Mouse (Mus musculus): ENCODE data around the gene Mest. TPM values are rescaled to one million over a fixed set of nuclear protein-coding genes. Genes with fewer than 3 reads are reported as not detected.

Mest gene
- total and polyA plus RNA-seq, 3 experiments = 0.12 to 0.31 TPM; not detected in 1

DNA sequence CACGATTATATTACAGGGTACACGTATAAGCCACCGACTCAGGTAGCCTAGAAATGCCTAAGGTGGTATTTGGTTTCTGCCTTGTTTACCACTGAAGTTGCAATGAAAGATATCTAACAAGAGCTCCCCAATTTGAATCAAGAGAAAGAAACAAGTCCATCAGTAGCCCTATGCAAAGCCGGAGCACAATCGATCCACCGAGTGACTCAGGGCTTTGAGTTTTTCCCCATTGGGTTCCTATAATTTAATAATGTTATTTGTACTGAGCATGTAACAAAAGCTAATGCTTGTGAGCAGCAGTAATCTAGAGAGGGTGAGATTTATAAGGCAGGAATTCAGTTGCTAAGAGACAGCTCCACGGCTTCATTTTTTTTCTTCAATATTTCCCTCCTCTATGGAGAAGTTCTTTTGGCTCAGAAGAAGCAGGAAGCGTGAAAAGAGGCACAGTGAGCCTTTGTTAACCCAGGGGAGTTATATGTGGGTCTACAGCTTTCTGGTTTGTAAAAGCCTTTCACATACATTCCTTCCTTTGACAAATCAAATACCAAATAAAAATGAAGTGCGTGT, 48.5 kb upstream of the Mest start:
- peak; percentile 13 for DNase-seq (ENCODE audit: low read depth, low spot score)
- 0 out of 2 replicates have a peak overlapping the region, but pooled peaks have one; percentile 3 for H3K27ac ChIP-seq (ENCODE audit: control insufficient read depth, low read depth, low read length)
- no peaks in the 10 kb centered on the region for H3K79me2 ChIP-seq (ENCODE audit: control insufficient read depth, insufficient read depth, low read length, poor library complexity)
- TF ChIP-seq POLR2AphosphoS2 (IDR thresholded peaks at IDR 0.05; ENCODE audit: low read length) (no peak), CTCF (IDR thresholded peaks at IDR 0.05 in 2 of 3, conservative IDR thresholded peaks at IDR 0.05 in 1 of 3; ENCODE audit: control insufficient read depth in 1 of 3, insufficient read depth in 1 of 3, low read depth in 2 of 3, low read length in 3 of 3, poor library complexity in 1 of 3, severe bottlenecking in 1 of 3) (no peak), UBTF (IDR thresholded peaks at IDR 0.05; ENCODE audit: borderline replicate concordance, insufficient read depth, low read depth, low read length) (no peak), MAX (IDR thresholded peaks at IDR 0.05; ENCODE audit: low read length) (no peak), EP300 (IDR thresholded peaks at IDR 0.05; ENCODE audit: low read depth in 1 of 2, low read length in 2 of 2) (no peak), MYB (IDR thresholded peaks at IDR 0.05; ENCODE audit: low read depth, low read length) (no peak), CHD1 (IDR thresholded peaks at IDR 0.05; ENCODE audit: low read depth, low read length) (no peak), MAZ (IDR thresholded peaks at IDR 0.05; ENCODE audit: low read depth, low read length) (no peak), SMC3 (IDR thresholded peaks at IDR 0.05; ENCODE audit: low read depth, low read length) (no peak), SIN3A (IDR thresholded peaks at IDR 0.05; ENCODE audit: low read length) (no peak), ZMIZ1 (IDR thresholded peaks at IDR 0.05; ENCODE audit: low read depth, low read length) (no peak), KAT2A (conservative IDR thresholded peaks at IDR 0.05; ENCODE audit: low read depth, low read length) (no peak), POLR2AphosphoS5 (IDR thresholded peaks at IDR 0.05; ENCODE audit: borderline replicate concordance, low read depth, low read length) (no peak), MEF2A (IDR thresholded peaks at IDR 0.05; ENCODE audit: extremely low read depth, insufficient replicate concordance, low read depth, low read length, poor library complexity, severe bottlenecking) (no peak)
- no peaks in the 10 kb centered on the region for H3K9me3 ChIP-seq (replicated peaks; ENCODE audit: insufficient read depth, low read length)
- no peak overlapping the region for H3K9ac ChIP-seq (ENCODE audit: control insufficient read depth, low read depth, low read length, poor library complexity, severe bottlenecking)
- H3K36me3 ChIP-seq (ENCODE audit: control insufficient read depth in 1 of 2, insufficient read depth in 2 of 2, low read length in 2 of 2) = peaks cover 0 to 31% of the 10 kb centered on the region in 2 experiments; a peak in 2 of 4 replicates
- H3K4me3 ChIP-seq (ENCODE audit: control insufficient read depth in 1 of 2, insufficient read depth in 1 of 2, low read depth in 2 of 2, low read length in 2 of 2) = peak overlapping the region in 1 of 2 experiments; percentile 26; a peak in 1 of 4 replicates
- H3K4me1 ChIP-seq (ENCODE audit: control insufficient read depth in 1 of 2, insufficient read depth in 2 of 2, low read length in 2 of 2) = peaks cover 19 to 21% of the 10 kb centered on the region in 2 experiments
- no peaks in the 10 kb centered on the region for H3K27me3 ChIP-seq (ENCODE audit: control insufficient read depth in 1 of 2, insufficient read depth in 2 of 2, low read length in 2 of 2)

DNA sequence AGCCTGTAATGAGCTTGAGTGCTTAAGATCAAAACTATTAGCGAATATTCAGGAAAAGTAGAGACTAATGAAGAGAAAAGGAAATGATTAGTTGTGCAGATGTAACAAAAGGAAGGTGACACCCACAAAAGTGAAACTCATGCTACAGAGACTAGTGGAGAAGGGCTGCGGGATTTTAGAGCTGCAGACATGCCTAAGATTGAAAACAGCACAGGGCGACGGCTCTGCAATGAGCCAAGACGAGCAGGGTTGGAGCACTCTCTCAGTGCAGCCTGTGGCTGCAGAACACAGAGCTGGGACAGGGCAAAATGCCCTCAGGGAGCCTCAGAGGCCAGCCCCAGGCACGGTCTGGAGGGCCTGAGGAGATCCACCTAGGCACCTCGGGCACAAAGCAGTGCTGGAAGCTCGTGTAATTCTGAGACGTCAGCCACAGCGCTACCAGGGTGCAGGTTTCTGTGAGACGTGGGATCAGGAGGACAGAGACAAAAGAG, 48.0 kb upstream of the Mest start:
- Histone ChIP-seq H3K4me3 (ENCODE audit: control insufficient read depth in 1 of 2, insufficient read depth in 1 of 2, low read depth in 2 of 2, low read length in 2 of 2) (no peak overlapping the region), H3K9ac (ENCODE audit: control insufficient read depth, low read depth, low read length, poor library complexity, severe bottlenecking) (no peak overlapping the region), H3K27ac (ENCODE audit: control insufficient read depth, low read depth, low read length) (no peak overlapping the region), H3K27me3 (ENCODE audit: control insufficient read depth in 1 of 2, insufficient read depth in 2 of 2, low read length in 2 of 2) (no peaks in the 10 kb centered on the region), H3K36me3 (ENCODE audit: control insufficient read depth in 1 of 2, insufficient read depth in 2 of 2, low read length in 2 of 2) (peaks cover 0 to 31% of the 10 kb centered on the region in 2 experiments; a peak in 2 of 4 replicates), H3K4me1 (ENCODE audit: control insufficient read depth in 1 of 2, insufficient read depth in 2 of 2, low read length in 2 of 2) (peaks cover 20 to 21% of the 10 kb centered on the region in 2 experiments), H3K9me3 (replicated peaks; ENCODE audit: insufficient read depth, low read length) (no peaks in the 10 kb centered on the region), H3K79me2 (ENCODE audit: control insufficient read depth, insufficient read depth, low read length, poor library complexity) (no peaks in the 10 kb centered on the region)
- TF ChIP-seq MAFK (IDR thresholded peaks at IDR 0.05; ENCODE audit: borderline replicate concordance, low read depth, low read length) = no peak
- no peak for TF ChIP-seq TAL1 (IDR thresholded peaks at IDR 0.05; ENCODE audit: low read length)
- no peak for TF ChIP-seq MXI1 (IDR thresholded peaks at IDR 0.05; ENCODE audit: low read depth, low read length)
- TF ChIP-seq ZKSCAN1 (IDR thresholded peaks at IDR 0.05; ENCODE audit: low read depth, low read length) = no peak
- TF ChIP-seq POLR2AphosphoS2 (IDR thresholded peaks at IDR 0.05; ENCODE audit: low read length) = no peak
- no peak for TF ChIP-seq KAT2A (conservative IDR thresholded peaks at IDR 0.05; ENCODE audit: low read depth, low read length)
- TF ChIP-seq EP300 (IDR thresholded peaks at IDR 0.05; ENCODE audit: low read depth in 1 of 2, low read length in 2 of 2) = no peak
- no peak for DNase-seq (ENCODE audit: low read depth, low spot score)
